Mouse (Mus musculus) thymus, postnatal 4 days (tissue): ENCODE results near the gene Pdx1.

Experiments
- DNase-seq: peaks from one replicate; pipeline ENCODE4 v3.0.0; 2021

The Pdx1 gene

DNA sequence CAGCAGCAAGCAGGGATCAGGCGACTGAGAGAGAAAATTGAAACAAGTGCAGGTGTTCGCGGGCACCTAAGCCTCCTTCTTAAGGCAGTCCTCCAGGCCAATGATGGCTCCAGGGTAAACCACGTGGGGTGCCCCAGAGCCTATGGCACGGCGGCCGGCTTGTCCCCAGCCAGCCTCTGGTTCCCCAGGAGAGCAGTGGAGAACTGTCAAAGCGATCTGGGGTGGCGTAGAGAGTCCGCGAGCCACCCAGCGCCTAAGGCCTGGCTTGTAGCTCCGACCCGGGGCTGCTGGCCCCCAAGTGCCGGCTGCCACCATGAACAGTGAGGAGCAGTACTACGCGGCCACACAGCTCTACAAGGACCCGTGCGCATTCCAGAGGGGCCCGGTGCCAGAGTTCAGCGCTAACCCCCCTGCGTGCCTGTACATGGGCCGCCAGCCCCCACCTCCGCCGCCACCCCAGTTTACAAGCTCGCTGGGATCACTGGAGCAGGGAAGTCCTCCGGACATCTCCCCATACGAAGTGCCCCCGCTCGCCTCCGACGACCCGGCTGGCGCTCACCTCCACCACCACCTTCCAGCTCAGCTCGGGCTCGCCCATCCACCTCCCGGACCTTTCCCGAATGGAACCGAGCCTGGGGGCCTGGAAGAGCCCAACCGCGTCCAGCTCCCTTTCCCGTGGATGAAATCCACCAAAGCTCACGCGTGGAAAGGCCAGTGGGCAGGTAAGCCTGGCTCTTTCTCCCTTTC, at the start of gene Pdx1:
Gene Pdx1 (plus strand): TSS at position 34 of the 747 bp plus-strand sequence.
- DNase-seq, result peak; percentile 16

DNA sequence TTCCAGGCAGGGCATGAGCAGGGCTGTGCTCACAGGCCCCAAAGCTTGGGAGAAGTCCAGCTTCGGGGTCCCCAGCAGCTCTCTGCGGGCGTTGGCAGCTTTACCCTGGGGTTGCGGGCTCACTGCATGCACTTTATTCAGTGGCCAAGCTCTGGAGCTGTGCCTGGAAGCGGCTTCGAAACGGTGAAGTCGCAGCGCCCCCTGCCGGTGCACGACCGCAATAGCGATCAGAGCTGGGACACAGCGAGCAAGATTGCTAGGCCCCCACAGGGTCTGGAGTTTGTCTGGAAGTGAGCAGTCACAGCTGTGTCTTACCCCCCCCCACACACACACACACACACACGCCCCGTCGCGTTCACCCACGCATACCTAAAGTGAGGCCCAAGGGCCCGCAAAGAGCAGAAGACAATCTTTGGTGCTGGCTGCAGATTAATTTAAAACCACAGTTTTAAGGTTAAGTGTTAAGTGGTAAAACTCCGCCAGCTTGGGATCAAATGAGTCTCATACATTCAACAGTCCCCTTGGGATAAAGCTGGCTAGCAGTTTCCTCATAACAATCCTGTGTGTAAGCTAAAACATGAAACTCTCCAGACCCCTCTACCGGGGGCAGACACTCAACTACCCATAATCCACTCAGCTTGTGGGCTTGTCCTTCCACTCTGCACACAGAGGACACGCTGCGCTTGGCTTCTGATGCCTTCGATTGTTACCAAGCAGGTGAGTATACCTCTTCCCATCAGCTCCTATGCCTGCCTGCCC, 42.2 kb upstream of the Pdx1 start:
- DNase-seq, result peak; percentile 90

DNA sequence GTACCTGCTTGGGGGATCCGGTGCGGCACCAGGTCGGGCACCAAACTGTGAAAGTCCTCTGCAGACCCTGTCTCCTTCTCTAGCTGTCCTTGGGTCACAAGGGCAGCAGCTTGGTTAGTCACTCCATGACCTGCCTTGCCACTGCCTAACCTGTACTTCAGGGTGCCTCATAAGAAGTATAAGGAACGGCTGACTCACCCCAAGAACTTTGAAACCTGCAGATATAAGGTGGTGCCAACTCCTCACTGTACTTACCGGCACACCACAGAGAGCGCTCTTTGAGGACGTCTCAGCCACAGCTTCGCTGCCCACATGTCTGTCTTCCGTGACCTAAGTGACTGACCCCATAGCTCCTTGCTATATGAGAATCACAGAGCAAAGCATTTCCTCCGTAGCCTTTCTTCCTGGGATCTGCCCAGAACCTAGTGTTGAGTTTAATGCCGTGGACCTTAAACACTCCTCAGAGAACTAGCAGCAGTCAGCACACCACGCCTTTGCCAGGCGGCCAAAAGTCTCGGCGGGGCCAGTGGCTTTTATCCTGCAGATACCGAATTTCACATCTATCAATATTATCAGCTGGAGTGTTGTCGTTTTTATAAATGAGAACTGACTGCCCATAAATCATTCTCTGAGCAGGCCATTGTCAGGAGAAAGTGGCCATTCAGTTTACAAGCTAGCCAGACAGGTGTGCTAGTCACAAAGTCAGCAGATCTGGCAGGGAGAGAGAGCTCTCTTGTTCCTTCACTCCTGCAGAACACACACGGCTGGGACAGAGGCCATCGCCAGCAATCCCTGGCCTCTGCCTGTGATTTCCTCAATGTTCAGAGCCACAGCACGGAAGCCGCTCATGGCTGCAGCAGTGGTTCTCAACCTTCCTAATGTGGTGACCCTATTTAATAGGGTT, 34.1 kb upstream of the Pdx1 start:
- no peak for DNase-seq

DNA sequence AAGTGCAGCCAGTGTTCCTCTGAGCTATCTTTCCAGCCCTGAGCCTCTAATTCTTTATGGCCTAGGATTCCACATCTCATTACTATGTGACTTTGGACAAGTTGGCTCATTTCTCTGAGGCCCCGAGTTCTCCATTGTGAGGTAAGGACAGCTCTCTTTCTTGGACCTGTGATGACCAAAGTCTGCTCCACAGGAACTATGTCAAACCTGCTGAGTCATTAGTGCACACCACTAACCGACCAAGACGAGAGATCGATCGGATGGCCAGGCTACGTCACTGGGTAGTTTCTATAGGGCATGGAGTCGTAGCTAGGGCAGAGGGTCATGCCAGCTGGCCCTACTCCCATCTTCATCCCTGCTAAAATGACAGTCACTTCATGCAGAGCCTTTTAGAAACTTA, 25.9 kb upstream of the Pdx1 start:
- no peak for DNase-seq

DNA sequence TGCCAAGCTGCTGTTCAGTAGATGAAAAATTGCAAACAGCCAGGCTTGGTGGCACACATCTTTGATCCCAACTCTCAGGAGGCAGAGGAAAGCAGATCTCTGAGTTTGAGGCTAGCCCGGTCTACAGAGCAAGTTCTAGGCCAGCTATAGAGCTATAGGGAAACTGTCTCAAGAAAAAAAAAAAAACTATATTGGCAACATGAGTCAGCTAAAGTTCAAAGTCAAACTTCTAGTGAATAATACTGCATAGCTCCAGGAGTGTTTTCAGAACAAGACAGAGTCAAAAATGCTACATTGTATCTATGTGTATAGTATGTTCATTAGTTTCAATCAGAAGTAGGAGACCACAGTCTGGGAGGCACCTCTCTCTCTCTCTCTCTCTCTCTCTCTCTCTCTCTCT, 9.6 kb upstream of the Pdx1 start:
- DNase-seq, result no peak

DNA sequence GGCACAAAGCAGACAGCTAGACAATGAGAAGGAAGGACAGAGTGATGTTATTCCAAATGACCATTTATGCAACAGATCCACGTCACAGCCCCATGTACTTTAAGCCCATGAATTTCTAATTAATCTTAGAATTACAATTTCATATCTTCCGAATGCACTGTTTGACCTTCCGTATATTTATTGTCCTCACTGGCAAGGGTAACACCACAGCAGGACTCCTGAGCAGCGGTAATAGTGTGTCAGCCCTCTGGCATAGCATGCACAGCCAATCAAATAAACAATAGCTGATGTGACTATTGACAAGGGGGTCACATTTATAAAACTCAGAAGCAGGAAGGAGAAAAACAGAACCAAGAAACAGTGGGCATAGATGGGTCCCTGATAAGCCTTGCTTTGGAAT, 9.0 kb upstream of the Pdx1 start:
- DNase-seq, result no peak

DNA sequence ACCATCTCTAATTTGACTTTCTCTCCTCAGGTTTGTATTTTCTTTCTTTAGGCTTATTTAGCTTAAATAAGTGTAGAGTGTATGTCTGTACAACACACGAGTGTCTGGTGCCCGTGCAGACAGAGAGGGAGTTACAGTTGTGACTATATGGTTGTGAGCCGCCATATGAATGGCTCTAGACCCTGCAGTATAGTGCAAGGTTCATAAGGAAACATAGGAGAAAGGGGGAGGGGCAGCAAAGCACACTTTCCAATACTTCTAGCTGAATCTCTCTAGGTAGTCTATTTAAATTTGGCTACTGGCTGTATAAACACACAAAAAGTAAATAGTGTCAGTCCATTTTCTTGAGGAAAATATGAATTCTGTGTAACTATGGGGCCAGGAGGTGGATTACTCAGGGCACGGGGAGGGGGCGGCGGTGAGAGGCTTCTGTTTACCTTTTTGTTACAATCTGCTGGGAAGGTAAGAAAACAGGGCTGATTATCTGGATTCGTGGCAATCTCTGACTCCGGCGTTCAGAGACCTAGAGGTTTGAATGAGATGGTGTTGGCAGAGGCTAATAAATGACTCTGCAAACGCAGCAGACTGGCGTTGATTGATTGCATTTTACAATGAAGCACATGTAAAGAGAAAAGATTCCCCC, 7.7 kb upstream of the Pdx1 start:
- no peak for DNase-seq

- DNase-seq, result no peak
These were observed 5.8 kb upstream of the Pdx1 start for GRCm38 (mm10) chr5:147263945-147264344.

- no peak for DNase-seq
These were observed 2.3 kb upstream of the Pdx1 start for GRCm38 (mm10) chr5:147267434-147267833.

DNA sequence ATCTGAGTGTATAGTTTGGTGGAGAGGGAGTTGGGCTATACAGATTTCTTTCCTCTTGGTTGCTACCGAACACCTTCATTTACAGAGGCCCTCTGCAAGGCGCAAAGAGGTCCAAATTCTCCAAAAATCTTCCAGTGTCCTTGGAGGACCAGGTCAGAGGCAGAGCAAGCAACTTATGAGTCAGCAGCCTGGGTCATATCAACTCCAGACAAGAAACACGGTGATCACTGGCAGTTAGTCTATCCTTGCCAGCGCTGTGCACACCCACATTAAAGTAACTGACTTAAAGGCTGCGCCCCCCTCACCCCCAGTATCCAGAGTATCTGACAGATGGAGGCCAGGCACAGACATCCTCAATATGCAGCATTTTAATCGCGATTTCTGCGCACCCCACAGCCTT, 1.0 kb upstream of the Pdx1 start:
- DNase-seq, result no peak

DNA sequence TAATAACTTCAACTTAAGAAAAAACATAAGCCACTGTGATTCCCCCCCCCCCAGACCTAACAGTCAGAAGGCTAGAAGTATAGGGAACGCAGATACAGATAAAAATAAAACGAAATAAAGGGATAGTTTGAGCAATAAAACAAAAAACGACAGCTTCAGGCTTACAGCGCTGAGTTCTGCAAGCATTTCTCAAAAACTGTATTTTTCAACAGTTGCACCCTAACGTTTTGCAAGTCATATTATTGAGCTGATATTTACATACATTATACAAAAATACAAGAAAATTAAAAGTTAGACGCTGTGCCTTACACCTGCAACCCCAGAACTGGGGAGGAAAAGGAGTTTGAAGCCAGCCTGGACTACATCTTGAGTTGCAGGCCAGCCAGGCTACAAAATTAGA, 388 bp upstream of the Pdx1 start:
- DNase-seq, result no peak

GRCm38 (mm10) chr5:147270673-147271655, 1.2 kb downstream of the Pdx1 start:
- no peak for DNase-seq

- DNase-seq, result no peak
These were observed 2.5 kb downstream of the Pdx1 start for GRCm38 (mm10) chr5:147272046-147272807.

- no peak for DNase-seq
These were observed 3.1 kb downstream of the Pdx1 start for GRCm38 (mm10) chr5:147272808-147273345.

- DNase-seq, result peak; percentile 25
These were observed 4.7 kb downstream of the Pdx1 start for GRCm38 (mm10) chr5:147274174-147275141.

DNA sequence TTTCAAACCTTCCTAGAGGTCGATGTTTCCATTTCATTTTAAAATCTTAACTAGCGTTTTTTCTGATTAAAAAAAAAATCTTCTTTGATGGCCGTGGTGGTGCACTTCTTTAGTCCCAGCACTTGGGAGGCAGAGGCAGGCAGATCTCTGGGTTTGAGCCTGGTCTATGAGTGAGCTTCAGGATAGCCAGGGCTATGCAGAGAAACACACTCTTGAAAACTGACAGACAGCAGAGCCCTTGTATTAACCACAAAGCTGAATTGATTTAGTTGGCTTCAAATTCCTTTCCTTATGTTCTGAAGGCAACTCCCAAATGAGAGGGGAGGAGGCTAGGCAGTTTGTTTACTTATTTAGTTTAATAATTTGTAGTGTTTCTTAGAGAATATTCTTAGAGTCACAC, 6.0 kb downstream of the Pdx1 start:
- no peak for DNase-seq

GRCm38 (mm10) chr5:147276701-147277546, 7.2 kb downstream of the Pdx1 start:
- DNase-seq, result no peak

DNA sequence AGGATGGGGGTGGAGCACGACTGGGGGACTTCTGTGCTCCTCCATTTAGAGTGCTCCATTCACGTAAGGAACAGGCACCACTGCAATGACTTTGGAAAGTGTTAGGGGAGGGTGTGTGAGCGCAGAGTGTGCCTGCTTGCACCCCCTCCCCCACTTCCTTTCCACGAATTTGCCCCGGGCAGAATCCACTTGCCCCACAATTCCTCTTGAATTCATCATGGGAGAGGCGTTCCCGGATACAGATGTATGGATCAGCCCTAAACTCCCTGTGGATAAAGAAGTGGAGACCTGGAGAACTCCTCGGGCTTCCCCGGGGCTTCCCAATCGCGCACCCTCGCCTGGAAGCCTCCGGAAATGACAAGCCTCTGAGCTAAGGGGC, 7.8 kb downstream of the Pdx1 start:
- DNase-seq, result no peak
